Mouse (Mus musculus): Measurements from ENCODE around the gene Kpnb1.

The Kpnb1 gene

DNA sequence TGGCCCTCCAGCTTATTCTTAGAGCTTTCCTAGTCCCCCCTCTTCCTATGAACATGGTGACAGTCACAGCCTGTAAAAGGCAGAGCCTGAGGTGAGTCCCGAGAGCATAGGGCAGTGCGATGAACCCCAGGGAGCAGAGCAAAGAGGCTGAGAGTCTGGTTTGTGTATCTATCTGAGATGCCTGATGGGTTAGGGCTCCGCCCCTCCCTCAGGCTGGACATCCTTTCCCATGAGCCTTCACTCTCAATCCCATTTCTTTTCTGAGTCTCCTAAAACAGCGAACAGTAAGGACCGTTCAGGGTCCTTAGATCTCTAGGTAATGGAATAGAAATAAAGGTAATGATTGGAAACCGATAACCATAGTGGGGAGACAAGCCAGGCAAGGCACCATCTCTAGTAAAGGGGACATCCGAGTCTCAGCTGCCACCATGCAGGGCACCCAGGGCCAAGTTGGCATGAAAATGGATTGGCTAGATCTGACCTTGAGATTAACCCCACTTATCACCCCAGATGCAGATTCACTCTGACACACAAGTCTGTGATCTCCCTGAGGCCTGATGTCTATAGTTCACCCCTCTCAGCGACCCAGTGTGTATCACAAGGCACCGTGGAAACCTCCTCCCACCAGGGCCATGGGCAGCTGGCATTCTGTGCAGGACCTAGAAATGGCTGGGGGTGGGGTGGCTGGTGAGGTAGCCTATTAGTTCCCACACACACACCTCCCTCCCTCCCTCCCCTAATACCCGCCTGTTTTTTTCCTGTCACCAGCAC lies 63.2 kb downstream of the Kpnb1 start:
- in situ Hi-C loops (cut with MboI; ENCODE audit: low pct_unique_long_range_greater_than_20kb in 1 of 2, low sequenced_read_pairs in 2 of 2, unreplicated experiment in 1 of 2): no loop called here

DNA sequence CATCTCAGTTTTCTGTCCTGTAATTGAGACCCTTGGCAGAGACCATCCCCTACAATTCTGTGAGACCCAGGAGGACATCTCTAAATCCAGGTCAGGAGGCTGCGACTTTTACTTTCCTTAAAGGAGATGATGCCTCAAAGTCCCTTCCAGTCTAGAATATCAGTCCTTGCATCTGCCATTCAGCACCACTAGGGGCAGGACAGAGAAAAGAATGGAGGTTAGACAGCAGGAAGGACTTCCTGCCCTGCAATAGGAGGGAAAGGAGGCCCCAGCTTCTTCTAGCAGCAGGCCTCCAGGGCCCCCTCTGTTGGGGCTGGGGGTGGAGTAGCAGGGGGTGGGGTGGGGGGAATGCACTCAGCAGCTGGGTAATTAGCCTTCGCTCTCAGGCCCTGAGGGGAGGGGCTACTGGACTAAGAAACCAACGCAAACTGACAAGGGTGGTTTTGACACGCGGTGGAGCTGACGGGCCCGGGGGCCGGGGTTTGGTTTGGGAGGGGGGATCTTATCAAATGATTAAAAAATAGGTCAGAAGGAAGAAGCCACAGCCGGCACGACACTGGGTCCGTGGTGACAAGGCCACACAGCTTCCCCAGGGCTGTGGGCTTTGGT lies 64.3 kb downstream of the Kpnb1 start:
- in situ Hi-C loops (cut with MboI; ENCODE audit: low pct_unique_long_range_greater_than_20kb in 1 of 2, low sequenced_read_pairs in 2 of 2, unreplicated experiment in 1 of 2): no loop called here

DNA sequence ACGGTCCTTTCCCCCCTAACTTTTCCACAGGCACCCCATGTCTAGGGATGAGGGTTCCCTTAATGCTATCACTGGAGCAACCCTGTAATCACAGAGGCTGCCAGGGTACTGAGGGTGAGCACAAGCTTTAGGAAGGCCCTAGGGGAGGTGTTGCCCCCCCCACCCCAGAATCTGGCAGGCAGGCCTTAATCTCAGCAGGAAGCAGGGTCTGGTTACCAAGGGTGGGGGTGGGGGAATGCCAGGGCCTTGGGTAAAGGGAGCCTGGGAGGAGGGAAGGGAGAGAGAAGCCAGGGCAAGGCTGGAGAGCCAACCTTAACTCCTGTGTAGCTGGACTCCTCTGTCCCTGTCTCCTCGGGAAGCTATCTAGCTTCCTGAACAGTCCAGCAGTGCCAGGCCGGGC lies 67.0 kb downstream of the Kpnb1 start:
- in situ Hi-C loops (cut with MboI; ENCODE audit: low pct_unique_long_range_greater_than_20kb in 1 of 2, low sequenced_read_pairs in 2 of 2, unreplicated experiment in 1 of 2): no loop called here

DNA sequence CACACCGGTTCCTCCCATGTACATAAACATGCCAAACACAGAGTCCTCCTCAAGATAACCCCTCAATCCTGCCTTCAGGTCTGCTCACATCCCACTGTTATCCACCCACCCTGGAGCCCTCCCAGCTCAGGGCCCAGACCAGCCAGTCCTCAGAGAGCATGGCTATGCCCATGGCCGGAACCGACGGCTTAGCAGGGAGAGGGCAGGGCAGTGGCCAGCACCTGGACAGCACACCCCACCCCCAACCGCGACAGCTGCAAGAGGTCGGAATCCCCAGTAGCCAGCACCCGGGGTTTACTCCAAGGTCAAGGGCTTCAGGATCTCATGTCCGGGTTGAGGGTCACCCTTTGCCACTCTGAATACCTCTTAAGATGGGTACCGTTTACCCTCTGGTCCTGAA lies 67.5 kb downstream of the Kpnb1 start:
- in situ Hi-C loops (cut with MboI; ENCODE audit: low pct_unique_long_range_greater_than_20kb in 1 of 2, low sequenced_read_pairs in 2 of 2, unreplicated experiment in 1 of 2): no loop called here

DNA sequence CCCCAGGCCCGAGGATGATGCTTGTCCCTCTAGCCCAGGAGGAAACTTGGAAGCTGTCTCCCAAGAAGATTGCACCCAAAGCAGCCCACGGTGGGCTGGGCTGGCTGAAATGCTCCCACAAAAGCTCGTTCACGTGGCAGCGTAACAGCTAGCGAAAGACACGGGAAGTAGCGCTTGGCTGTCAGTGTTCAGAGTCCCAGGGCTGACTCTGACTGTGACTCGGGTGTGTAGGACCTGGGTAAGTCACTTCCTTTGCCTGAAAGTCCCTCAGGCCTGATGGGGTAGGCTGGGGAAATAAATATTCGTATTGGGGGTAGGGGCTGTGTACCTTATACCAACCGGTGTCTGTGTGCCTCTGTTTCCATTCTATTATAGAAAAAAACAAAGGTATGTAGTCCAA lies 71.9 kb downstream of the Kpnb1 start:
- in situ Hi-C loops (cut with MboI; ENCODE audit: low pct_unique_long_range_greater_than_20kb in 1 of 2, low sequenced_read_pairs in 2 of 2, unreplicated experiment in 1 of 2): no loop called here

DNA sequence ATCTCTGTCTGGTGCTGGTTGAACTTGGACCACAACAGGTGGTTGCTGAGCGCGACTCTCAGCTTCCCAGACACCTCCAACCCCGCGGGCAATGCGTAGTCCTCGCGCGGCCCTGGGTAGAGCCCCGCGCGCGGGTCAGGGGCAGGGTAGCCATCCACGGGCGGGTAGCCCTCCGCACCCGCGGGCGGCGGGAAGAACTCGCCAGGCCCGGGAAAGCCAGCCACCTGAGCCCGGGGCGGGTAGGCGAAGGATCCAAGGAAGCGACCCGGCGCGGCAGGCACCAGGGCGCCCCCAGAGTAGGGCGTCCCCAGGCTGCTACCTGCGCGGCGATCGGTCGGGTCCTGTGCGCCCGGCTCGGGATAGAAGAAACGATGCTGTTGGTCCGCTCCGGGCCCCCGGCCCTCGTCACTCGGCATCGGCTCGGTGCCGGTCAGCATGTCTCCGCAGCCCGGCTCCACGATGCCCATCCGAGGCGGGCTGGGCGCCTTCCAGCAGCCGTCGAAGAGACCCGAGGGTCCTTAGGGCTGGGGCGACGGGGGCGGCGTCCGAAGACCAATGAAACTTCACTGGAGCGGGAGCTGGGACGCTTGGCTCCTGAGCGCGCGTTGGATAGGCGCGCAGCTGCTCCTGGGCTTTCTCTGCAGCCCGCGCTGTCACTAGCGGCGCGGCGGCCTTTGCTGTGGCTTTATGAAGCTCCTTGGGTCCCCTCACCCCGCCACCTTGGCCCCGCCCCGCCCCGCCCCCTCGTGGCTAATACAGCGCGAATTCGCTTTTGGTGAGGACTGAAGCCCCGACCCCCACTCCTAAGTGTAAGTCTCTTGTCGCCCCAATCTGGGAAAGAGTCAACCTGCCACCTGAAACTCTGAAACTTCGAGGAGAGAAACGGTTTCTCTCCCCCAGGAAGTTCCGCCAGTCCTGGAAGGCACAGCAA lies 72.7 kb downstream of the Kpnb1 start, which contains the start of gene Tbx21:
TSS of gene Tbx21 (minus strand) at position 661 of the 931 bp plus-strand sequence.
- in situ Hi-C loops (cut with MboI; ENCODE audit: low pct_unique_long_range_greater_than_20kb in 1 of 2, low sequenced_read_pairs in 2 of 2, unreplicated experiment in 1 of 2): no loop called here

DNA sequence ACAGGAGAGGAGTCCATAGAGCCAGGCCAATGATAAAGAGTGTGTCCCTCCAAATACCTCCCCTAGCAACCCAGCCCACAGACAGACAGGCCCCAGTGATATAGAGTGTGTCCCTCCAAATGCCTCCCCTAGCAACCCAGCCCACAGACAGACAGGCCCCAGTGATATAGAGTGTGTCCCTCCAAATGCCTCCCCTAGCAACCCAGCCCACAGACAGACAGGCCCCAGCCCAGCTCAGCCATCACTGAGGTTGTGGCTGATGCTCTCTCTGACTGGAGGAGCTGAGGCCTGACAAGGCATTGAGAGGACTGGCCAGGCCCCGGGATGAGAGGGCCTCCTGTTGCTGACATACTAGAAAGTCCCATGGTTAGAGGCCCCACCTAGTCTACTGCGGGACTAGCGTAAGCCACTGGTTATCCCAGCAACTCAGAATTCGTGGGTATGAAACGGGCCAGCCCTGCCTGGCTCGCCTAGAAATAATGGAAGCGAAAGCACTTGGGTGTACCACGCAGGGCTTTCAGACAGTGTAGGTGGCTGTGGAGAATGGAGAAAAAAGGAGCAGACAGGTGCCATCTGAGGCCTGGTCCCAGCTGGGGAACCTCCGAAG lies 75.1 kb downstream of the Kpnb1 start:
- in situ Hi-C loops (cut with MboI; ENCODE audit: low pct_unique_long_range_greater_than_20kb in 1 of 2, low sequenced_read_pairs in 2 of 2, unreplicated experiment in 1 of 2): no loop called here

Measured in mouse embryonic stem cell (cell line).